Mouse (Mus musculus) 3134 (cell line): ENCODE results near the gene Gm14419.
"Not testable (repeated sequence)": the region's sequence is repeated elsewhere in the genome, so short reads cannot be mapped to it uniquely, and the experiment has no call there.

Experiments
- DNase-seq: peaks from one replicate; pipeline ENCODE4 v3.0.0-alpha.2; 2011; ENCODE audit warnings: low spot score; ENCODE audit not compliant: insufficient read length; ENCODE audit errors: extremely low read depth

Gene Gm14419

DNA sequence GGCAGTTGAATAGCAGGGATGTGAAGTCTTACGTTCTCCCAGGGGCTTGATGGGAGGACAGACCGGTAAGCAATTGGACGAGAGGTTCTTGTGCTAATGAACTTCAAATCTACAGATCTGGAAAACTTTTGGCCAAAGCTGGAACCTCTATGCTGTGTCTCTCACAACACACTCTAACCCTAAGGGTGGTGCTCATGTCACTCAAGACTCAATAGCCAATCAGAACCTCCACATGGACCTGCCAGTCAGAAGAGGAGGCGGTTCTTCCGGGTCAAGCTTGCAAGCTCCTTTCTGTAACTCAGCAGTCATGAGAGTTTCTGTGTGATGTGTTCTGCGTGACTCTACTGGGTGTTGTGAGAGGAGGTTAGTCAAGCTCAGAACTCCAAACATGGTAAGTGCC, at the start of gene Gm14419:
Gene Gm14419, plus strand, starts transcription at position 301 of the 400 bp plus-strand sequence.
- DNase-seq, result not testable (repeated sequence)
